Mouse (Mus musculus) testis, adult 2 months (tissue): Measurements from ENCODE around the gene Flrt1.

Experiments
- CTCF ChIP-seq: fragments of 200-500 bp; IDR thresholded peaks from 2 replicates; pipeline ENCODE4 v1.5.1; 2012; ENCODE audit warnings: low read depth, mild to moderate bottlenecking, inconsistent platforms, low read length, moderate library complexity; ENCODE audit not compliant: control insufficient read depth, insufficient read depth, insufficient replicate concordance
- POLR2A ChIP-seq: fragments of 200-500 bp; IDR thresholded peaks from 2 replicates; pipeline ENCODE4 v1.6.1; 2012; ENCODE audit warnings: low read depth, mild to moderate bottlenecking, inconsistent platforms, low read length, moderate library complexity; ENCODE audit not compliant: control insufficient read depth

DNA sequence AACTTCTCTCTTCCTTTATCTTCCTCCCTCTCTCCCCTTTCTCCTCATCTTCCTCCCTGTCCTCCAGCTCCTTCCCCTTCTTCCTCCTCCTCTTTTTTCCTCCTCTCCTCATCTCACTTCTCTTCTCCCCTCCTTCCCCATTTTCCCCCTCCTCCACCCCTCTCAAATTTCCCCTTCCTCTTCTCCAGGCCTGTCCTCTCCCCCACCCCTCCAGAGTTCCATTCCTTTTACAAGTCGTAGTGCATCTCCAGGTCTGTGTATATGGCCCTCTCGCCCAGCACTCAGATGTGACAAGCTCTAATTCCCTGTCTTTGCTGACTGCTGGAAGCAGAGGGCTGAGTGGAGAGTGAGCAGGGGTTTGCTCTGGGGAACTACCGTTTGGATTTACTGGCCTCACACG, 34.8 kb downstream of the Flrt1 start:
- TF ChIP-seq CTCF (no peak), POLR2A (no peak)
